ENCODE assay signal across 13 mouse cellular contexts in genomic region chr1:153197316-153197850, GRCm38 (mm10). TPM values are rescaled to one million over a fixed set of nuclear protein-coding genes. Genes with fewer than 3 reads are reported as not detected.
"Had no signal": no experiment of that assay in that cellular context is flagged by ENCODE, and none has a peak within 500 bp of the region (broad histone marks: within the 10 kb centered on the region; RNA-seq: fewer than 3 reads in every experiment).

No protein-coding gene starts in this region.

- H3K4me3 ChIP-seq: limb, embryonic 15.5 days; liver, embryonic 12.5 days; lung, embryonic 15.5 days; midbrain, embryonic 13.5 days; neural tube, embryonic 12.5 days had no signal

- H3K9me3 ChIP-seq: limb, embryonic 15.5 days; liver, embryonic 12.5 days; lung, embryonic 15.5 days; midbrain, embryonic 13.5 days; neural tube, embryonic 12.5 days had no signal

- H3K27ac ChIP-seq: limb, embryonic 15.5 days; liver, embryonic 12.5 days; lung, embryonic 15.5 days; macrophage; midbrain, embryonic 13.5 days; neural tube, embryonic 12.5 days had no signal

- H3K4me1 ChIP-seq: liver, embryonic 12.5 days had no signal

- H3K4me2 ChIP-seq: limb, embryonic 15.5 days; liver, embryonic 12.5 days; lung, embryonic 15.5 days; midbrain, embryonic 13.5 days; neural tube, embryonic 12.5 days had no signal

- H3K36me3 ChIP-seq: limb, embryonic 15.5 days; liver, embryonic 12.5 days; lung, embryonic 15.5 days; midbrain, embryonic 13.5 days; neural tube, embryonic 12.5 days had no signal

- DNase-seq: kidney, adult 8-10 months; kidney, postnatal 10 days; lung, postnatal 14 days; retina, postnatal 1 day; right cerebral cortex, postnatal 4 days; spleen, adult 18-20 months had no signal

- H3K9ac ChIP-seq: limb, embryonic 15.5 days; liver, embryonic 12.5 days; lung, embryonic 15.5 days; midbrain, embryonic 13.5 days; neural tube, embryonic 12.5 days had no signal

- ATAC-seq: intestine, postnatal 0 days; liver, embryonic 12.5 days; midbrain, embryonic 13.5 days had no signal

- H3K27me3 ChIP-seq: limb, embryonic 15.5 days; lung, embryonic 15.5 days; midbrain, embryonic 13.5 days; neural tube, embryonic 12.5 days had no signal

RNA-seq across cellular contexts. Expression of gene Lamc2, which starts 11.1 kb away (rescaled TPM):
- polyA plus RNA-seq: macrophage had no signal
